ENCODE assay signal across 23 mouse cellular contexts in the genomic region with DNA sequence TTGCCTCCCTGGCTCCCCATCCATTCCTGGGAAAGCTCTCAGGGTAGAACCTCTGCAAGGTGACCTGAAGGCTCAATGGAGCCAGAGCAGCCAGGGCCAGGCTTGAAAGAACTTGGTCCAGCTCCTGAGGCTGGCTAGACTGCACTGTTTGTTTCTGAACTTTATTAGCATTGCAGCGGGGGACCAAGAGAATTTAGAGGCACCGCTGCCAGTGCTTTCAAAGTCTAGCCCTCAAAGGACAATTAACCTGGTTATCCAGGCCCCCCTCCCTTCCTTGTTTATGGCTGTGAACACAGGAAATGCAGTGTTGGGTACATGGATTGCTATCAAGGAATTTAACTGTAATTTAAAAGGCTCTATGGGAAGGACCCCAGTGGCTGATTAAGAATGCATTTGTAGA.
DNase-seq lines count a peak whose midpoint lies in the region; ATAC-seq lines count a peak whose summit lies in the region.
"Had no signal": no experiment of that assay in that cellular context is flagged by ENCODE, and none has a peak within 500 bp of the region (broad histone marks: within the 10 kb centered on the region; RNA-seq: fewer than 3 reads in every experiment).

No protein-coding gene starts in this region.

- no peak for DNase-seq in heart, embryonic 10.5 days (ENCODE audit: low spot score)
- no peak for DNase-seq in heart, postnatal 10 days
- peak; percentile 18 for DNase-seq in R1 (ENCODE audit: low read depth, low spot score)
- peak; percentile 50 for DNase-seq in kidney, adult 9 months
- no peak for DNase-seq in cerebellum, adult 8-10 months
- no peak for DNase-seq in adrenal gland, postnatal 10 days
- DNase-seq: cerebellum, adult 2 months; heart, postnatal 4 days; layer of hippocampus, postnatal 36 days; liver, embryonic 13.5 days; lung, embryonic 14.5 days; lung, postnatal 4 days; right cerebral cortex, postnatal 14 days; thymus, postnatal 36 days had no signal

- WGBS in heart, embryonic 10.5 days = 78% methylated on average over 2 of the region's 2 CpGs
- 33% methylated on average over 2 of the region's 2 CpGs for WGBS in limb, embryonic 12.5 days

- H3K4me2 ChIP-seq in limb, embryonic 12.5 days = no peak overlapping the region
- H3K4me2 ChIP-seq: forebrain, embryonic 12.5 days; heart, embryonic 13.5 days; liver, embryonic 13.5 days; lung, embryonic 14.5 days; neural tube, embryonic 12.5 days had no signal

- peak; percentile 52; the same call in 1 of the 2 replicates for ATAC-seq in limb, embryonic 12.5 days (ENCODE audit: insufficient number of reproducible peaks, insufficient read depth, low FRiP score, low TSS enrichment, low read depth)
- ATAC-seq: hindbrain, postnatal 0 days; intestine, postnatal 0 days had no signal

- no peaks in the 10 kb centered on the region for H3K27me3 ChIP-seq in heart, embryonic 10.5 days (ENCODE audit: insufficient read depth, poor library complexity, severe bottlenecking)
- no peaks in the 10 kb centered on the region for H3K27me3 ChIP-seq in limb, embryonic 12.5 days
- H3K27me3 ChIP-seq: heart, embryonic 13.5 days; liver, embryonic 13.5 days had no signal

- no peak overlapping the region for H3K9ac ChIP-seq in limb, embryonic 12.5 days (replicated peaks)
- H3K9ac ChIP-seq: forebrain, embryonic 12.5 days; heart, embryonic 13.5 days; liver, embryonic 13.5 days; lung, embryonic 14.5 days; neural tube, embryonic 12.5 days had no signal

- no peaks in the 10 kb centered on the region for H3K9me3 ChIP-seq in heart, embryonic 10.5 days
- H3K9me3 ChIP-seq in limb, embryonic 12.5 days = no peaks in the 10 kb centered on the region
- H3K9me3 ChIP-seq: forebrain, embryonic 12.5 days; heart, embryonic 13.5 days; liver, embryonic 13.5 days; midbrain, embryonic 10.5 days; neural tube, embryonic 12.5 days had no signal

- no peaks in the 10 kb centered on the region for H3K36me3 ChIP-seq in heart, embryonic 10.5 days
- no peaks in the 10 kb centered on the region for H3K36me3 ChIP-seq in limb, embryonic 12.5 days
- H3K36me3 ChIP-seq: G1E; heart, embryonic 13.5 days; liver, embryonic 13.5 days; midbrain, embryonic 10.5 days; neural tube, embryonic 12.5 days had no signal

- 0 out of 2 replicates have a peak overlapping the region, but pooled peaks have one; percentile 22 for H3K27ac ChIP-seq in heart, embryonic 10.5 days
- H3K27ac ChIP-seq in limb, embryonic 12.5 days = peak overlapping the region; percentile 70
- H3K27ac ChIP-seq: forebrain, embryonic 12.5 days; heart, embryonic 13.5 days; hindbrain, postnatal 0 days; layer of hippocampus, adult 2 months; liver, embryonic 13.5 days; midbrain, embryonic 10.5 days; neural tube, embryonic 12.5 days had no signal

- no peak overlapping the region for H3K4me3 ChIP-seq in heart, embryonic 10.5 days
- no peak overlapping the region for H3K4me3 ChIP-seq in limb, embryonic 12.5 days (replicated peaks)
- H3K4me3 ChIP-seq: forebrain, embryonic 12.5 days; heart, embryonic 13.5 days; layer of hippocampus, adult 2 months; liver, embryonic 13.5 days; midbrain, embryonic 10.5 days; neural tube, embryonic 12.5 days had no signal

- peaks cover 14% of the 10 kb centered on the region for H3K4me1 ChIP-seq in heart, embryonic 10.5 days
- peaks cover 35% of the 10 kb centered on the region for H3K4me1 ChIP-seq in limb, embryonic 12.5 days (replicated peaks)
- H3K4me1 ChIP-seq: liver, embryonic 13.5 days had no signal

- intact Hi-C loops in heart, postnatal 10 days (cut with DNase I) = loop anchor here (10.0 kb wide), 1 partner anchor 547 kb away; no protein-coding TSS in a partner anchor

Comparison
In these comparisons a context has a peak if more than half of its experiments do, and no peak if none do; other contexts are left out.
1. DNase-seq: peak in R1 (single experiment) and kidney, adult 9 months (single experiment); none in heart, embryonic 10.5 days (single experiment), heart, postnatal 10 days (0 of 2), cerebellum, adult 8-10 months (single experiment) and adrenal gland, postnatal 10 days (single experiment).